ENCODE assay signal across 12 mouse cellular contexts in genomic region chr1:154999501-155000131, GRCm38 (mm10).
DNase-seq lines count a peak whose midpoint lies in the region; ATAC-seq and TF ChIP-seq lines count a peak whose summit lies in the region.
"Had no signal": no experiment of that assay in that cellular context is flagged by ENCODE, and none has a peak within 500 bp of the region (broad histone marks: within the 10 kb centered on the region; RNA-seq: fewer than 3 reads in every experiment).

No protein-coding gene starts in this region.

- peak; percentile 67 for ATAC-seq in hindbrain, embryonic 16.5 days
- no peak for ATAC-seq in hindbrain, embryonic 12.5 days (ENCODE audit: low FRiP score)

- H3K36me3 ChIP-seq in hindbrain, embryonic 16.5 days (ENCODE audit: control insufficient read depth, insufficient read depth, low read length): no peaks in the 10 kb centered on the region
- H3K36me3 ChIP-seq in hindbrain, embryonic 12.5 days: no peaks in the 10 kb centered on the region
- no peaks in the 10 kb centered on the region for H3K36me3 ChIP-seq in limb, embryonic 10.5 days
- H3K36me3 ChIP-seq: limb, embryonic 12.5 days had no signal

- no peaks in the 10 kb centered on the region for H3K27me3 ChIP-seq in hindbrain, embryonic 16.5 days (replicated peaks; ENCODE audit: control insufficient read depth, insufficient read depth, low read length)
- H3K27me3 ChIP-seq in hindbrain, embryonic 12.5 days: peaks cover 12% of the 10 kb centered on the region
- H3K27me3 ChIP-seq in limb, embryonic 10.5 days (ENCODE audit: low read depth, poor library complexity, severe bottlenecking): no peaks in the 10 kb centered on the region
- H3K27me3 ChIP-seq: CH12.LX had no signal

- DNase-seq in adrenal gland, postnatal 25 days: peak; percentile 21
- peak; percentile 80 to 84 for DNase-seq in cerebellum, adult 18-20 months
- peak; percentile 59 to 69 for DNase-seq in layer of hippocampus, adult 2 months (ENCODE audit: low spot score in 2 of 2)
- DNase-seq in urinary bladder, adult 2 months (ENCODE audit: low spot score): no peak
- DNase-seq in limb, embryonic 10.5 days (ENCODE audit: low spot score): no peak
- no peak for DNase-seq in urinary bladder, adult 18-20 months (ENCODE audit: low spot score in 2 of 2)
- DNase-seq: kidney, postnatal 10 days had no signal

- H3K27ac ChIP-seq in hindbrain, embryonic 16.5 days (ENCODE audit: low read depth, low read length): peak overlapping the region; percentile 42; the same call in 1 of the 2 replicates
- no peak overlapping the region for H3K27ac ChIP-seq in hindbrain, embryonic 12.5 days
- H3K27ac ChIP-seq in layer of hippocampus, adult 2 months: peak overlapping the region; percentile 72
- H3K27ac ChIP-seq in limb, embryonic 10.5 days: no peak overlapping the region
- H3K27ac ChIP-seq: limb, embryonic 12.5 days; macrophage had no signal

- H3K4me2 ChIP-seq in hindbrain, embryonic 16.5 days (ENCODE audit: low read length): no peak overlapping the region
- H3K4me2 ChIP-seq in hindbrain, embryonic 12.5 days (replicated peaks): no peak overlapping the region
- H3K4me2 ChIP-seq: limb, embryonic 12.5 days had no signal

- H3K9ac ChIP-seq in hindbrain, embryonic 16.5 days (ENCODE audit: low read depth, low read length): no peak overlapping the region
- H3K9ac ChIP-seq in hindbrain, embryonic 12.5 days: no peak overlapping the region
- H3K9ac ChIP-seq: limb, embryonic 12.5 days had no signal

- no peak for TF ChIP-seq CTCF in layer of hippocampus, adult 2 months (conservative IDR thresholded peaks at IDR 0.05)

- H3K4me3 ChIP-seq in hindbrain, embryonic 16.5 days (ENCODE audit: low read length): no peak overlapping the region
- H3K4me3 ChIP-seq in hindbrain, embryonic 12.5 days: no peak overlapping the region
- no peak overlapping the region for H3K4me3 ChIP-seq in layer of hippocampus, adult 2 months
- H3K4me3 ChIP-seq in limb, embryonic 10.5 days: no peak overlapping the region
- H3K4me3 ChIP-seq: limb, embryonic 12.5 days had no signal

- H3K9me3 ChIP-seq in hindbrain, embryonic 16.5 days (ENCODE audit: control insufficient read depth, low read length): no peaks in the 10 kb centered on the region
- no peaks in the 10 kb centered on the region for H3K9me3 ChIP-seq in hindbrain, embryonic 12.5 days (replicated peaks)
- H3K9me3 ChIP-seq in limb, embryonic 10.5 days (replicated peaks): no peaks in the 10 kb centered on the region
- H3K9me3 ChIP-seq: limb, embryonic 12.5 days had no signal

- peaks cover 4% of the 10 kb centered on the region for H3K4me1 ChIP-seq in hindbrain, embryonic 16.5 days (ENCODE audit: control insufficient read depth, insufficient read depth, low read depth, low read length)
- H3K4me1 ChIP-seq in hindbrain, embryonic 12.5 days: peaks cover 11% of the 10 kb centered on the region
- H3K4me1 ChIP-seq in limb, embryonic 10.5 days: peaks cover 10% of the 10 kb centered on the region

- WGBS in hindbrain, embryonic 16.5 days: 63% methylated on average over 9 of the region's 9 CpGs
- 76% methylated on average over 9 of the region's 9 CpGs for WGBS in hindbrain, embryonic 12.5 days
- 87% methylated on average over 9 of the region's 9 CpGs for WGBS in limb, embryonic 10.5 days

Comparison
In these comparisons a context has a peak if more than half of its experiments do, and no peak if none do; other contexts are left out.
1. H3K27ac ChIP-seq: peak in hindbrain, embryonic 16.5 days (single experiment) and layer of hippocampus, adult 2 months (single experiment); none in hindbrain, embryonic 12.5 days (single experiment) and limb, embryonic 10.5 days (single experiment).
2. DNase-seq: peak in adrenal gland, postnatal 25 days (single experiment), cerebellum, adult 18-20 months (2 of 2) and layer of hippocampus, adult 2 months (2 of 2); none in urinary bladder, adult 2 months (single experiment), limb, embryonic 10.5 days (single experiment) and urinary bladder, adult 18-20 months (0 of 2).